Mouse (Mus musculus): Measurements from ENCODE around the gene Col9a1.

DNA sequence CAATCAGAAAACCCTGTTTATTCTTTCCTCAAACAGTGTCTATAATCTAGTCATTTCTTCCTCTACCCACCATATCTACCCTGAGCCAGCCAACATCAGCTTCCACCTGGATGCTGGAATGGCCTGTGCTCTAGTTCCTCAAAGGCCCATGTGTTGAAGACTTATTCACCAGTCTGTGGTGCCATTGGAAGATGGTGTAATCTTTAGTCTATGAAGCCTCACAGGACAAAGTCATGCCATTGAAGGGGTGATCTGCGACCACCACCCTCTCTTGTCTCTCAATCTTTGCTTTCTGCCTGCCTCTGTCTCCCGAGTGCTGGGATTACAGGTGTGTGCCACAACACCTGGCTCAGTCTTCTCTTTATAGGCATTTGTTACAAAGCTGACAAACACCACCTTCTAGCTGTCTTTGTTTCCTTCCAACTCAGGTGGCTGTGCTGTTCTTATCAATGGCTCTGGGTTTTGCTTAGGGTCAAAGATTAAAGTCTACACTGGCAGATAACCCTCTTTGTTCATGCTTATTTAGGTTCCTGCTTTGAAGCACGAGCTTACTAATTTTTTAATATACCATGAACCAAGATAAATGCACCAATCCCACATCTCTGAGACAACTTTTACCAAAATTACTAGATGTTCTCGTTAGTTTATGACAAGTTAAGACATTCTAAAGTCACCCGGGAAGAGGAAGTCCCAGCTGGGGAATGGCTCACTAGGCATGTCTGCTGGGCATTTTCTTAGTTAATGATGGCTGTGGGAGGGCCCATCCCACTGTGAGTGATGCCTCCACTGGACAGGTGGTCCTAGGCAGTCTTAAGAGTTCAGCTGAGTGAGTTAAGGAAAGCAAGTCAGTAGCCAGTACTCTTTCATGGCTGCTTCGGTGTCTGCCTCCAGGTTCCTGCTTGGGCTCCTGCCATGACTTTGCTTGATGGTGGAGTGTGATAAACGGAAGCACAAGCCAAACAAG, 117.9 kb downstream of the Col9a1 start:
- TF ChIP-seq CTCF (IDR thresholded peaks at IDR 0.05; ENCODE audit: borderline replicate concordance, insufficient read depth, low read length) = no peak
- TF ChIP-seq POLR2A (IDR thresholded peaks at IDR 0.05; ENCODE audit: low read depth, low read length) = no peak
